Mouse (Mus musculus) limb, embryonic 12.5 days (tissue): ENCODE data around the gene Olfr1089. TPM values are rescaled to one million over a fixed set of nuclear protein-coding genes. Genes with fewer than 3 reads are reported as not detected.

Experiments
- ATAC-seq: fragments of 200-750 bp; cut with Nextera tagmentation; 2 replicates; pipeline ENCODE4 v1.8.0; 2017; ENCODE audit warnings: low read depth, moderate TSS enrichment; ENCODE audit not compliant: insufficient number of reproducible peaks, insufficient read depth, low FRiP score, low TSS enrichment
- H3K27ac ChIP-seq: fragments of 300-500 bp; sonication (generic); 2 replicates; pipeline ENCODE4 v1.5.1; 2016; ENCODE audit warnings: mild to moderate bottlenecking, moderate library complexity
- H3K27me3 ChIP-seq: fragments of 300-500 bp; sonication (generic); 2 replicates; pipeline ENCODE4 v1.6.1; 2016; ENCODE audit warnings: mild to moderate bottlenecking, moderate library complexity
- H3K36me3 ChIP-seq: fragments of 300-500 bp; sonication (generic); 2 replicates; pipeline ENCODE4 v1.6.1; 2016; ENCODE audit warnings: mild to moderate bottlenecking, moderate library complexity
- H3K4me1 ChIP-seq: fragments of 300-500 bp; sonication (generic); replicated peaks from 2 replicates; pipeline ENCODE4 v1.6.1; 2016
- H3K4me2 ChIP-seq: fragments of 300-500 bp; sonication (generic); 2 replicates; pipeline ENCODE4 v1.6.1; 2016; ENCODE audit warnings: mild to moderate bottlenecking, moderate library complexity
- H3K4me3 ChIP-seq: fragments of 300-500 bp; sonication (generic); replicated peaks from 2 replicates; pipeline ENCODE4 v1.5.1; 2016; ENCODE audit warnings: mild to moderate bottlenecking
- H3K9ac ChIP-seq: fragments of 300-500 bp; sonication (generic); replicated peaks from 2 replicates; pipeline ENCODE4 v1.6.1; 2016; ENCODE audit warnings: mild to moderate bottlenecking, moderate library complexity
- H3K9me3 ChIP-seq: fragments of 300-500 bp; sonication (generic); 2 replicates; pipeline ENCODE4 v1.6.1; 2016; ENCODE audit warnings: mild to moderate bottlenecking, moderate library complexity
- WGBS: fragments of 180-500 bp; shearing (Covaris S2); methylation state at CpG from one replicate; pipeline ENCODE4 v1.1.7; 2016; 5-methylcytosine and 5-hydroxymethylcytosine counted together
- polyA plus RNA-seq: library from polyadenylated mRNA; unstranded; fragments of >200 nt; fragmentation: Nextera tagmentation; extraction: Ambion mirVana; gene quantifications from 2 replicates; pipeline ENCODE4 v1.2.1, GENCODE M21; 2016

The Olfr1089 gene
- not detected in 2 replicates for polyA plus RNA-seq

DNA sequence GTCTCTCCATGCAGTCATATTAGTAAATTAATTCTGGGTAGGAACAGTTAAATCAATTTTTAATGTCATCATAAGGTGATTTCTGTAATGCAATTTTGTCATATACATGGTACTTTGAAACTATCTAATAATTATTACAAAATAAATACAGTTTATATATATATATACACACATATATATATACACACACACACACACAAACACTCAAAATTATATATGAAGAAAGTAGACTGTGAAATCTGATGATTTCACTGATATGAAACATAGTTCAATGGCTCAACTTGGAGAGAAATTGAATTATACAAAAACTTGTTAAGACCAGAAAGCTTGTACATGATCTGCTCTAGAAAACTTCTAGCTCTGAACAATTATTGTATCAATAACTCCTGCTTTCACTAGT is at the start of gene Olfr1089:
TSS of gene Olfr1089 (minus strand) at position 101 of the 400 bp plus-strand sequence.
- no peaks in the 10 kb centered on the region for H3K9me3 ChIP-seq
- no peak for ATAC-seq
- no peak within 1 kb of the TSS for H3K4me2 ChIP-seq
- no peak within 1 kb of the TSS for H3K9ac ChIP-seq
- H3K27me3 ChIP-seq, result no peaks in the 10 kb centered on the region
- no peak within 1 kb of the TSS for H3K27ac ChIP-seq
- no peaks in the 10 kb centered on the region for H3K36me3 ChIP-seq
- H3K4me1 ChIP-seq, result no peaks in the 10 kb centered on the region
- no peak within 1 kb of the TSS for H3K4me3 ChIP-seq

DNA sequence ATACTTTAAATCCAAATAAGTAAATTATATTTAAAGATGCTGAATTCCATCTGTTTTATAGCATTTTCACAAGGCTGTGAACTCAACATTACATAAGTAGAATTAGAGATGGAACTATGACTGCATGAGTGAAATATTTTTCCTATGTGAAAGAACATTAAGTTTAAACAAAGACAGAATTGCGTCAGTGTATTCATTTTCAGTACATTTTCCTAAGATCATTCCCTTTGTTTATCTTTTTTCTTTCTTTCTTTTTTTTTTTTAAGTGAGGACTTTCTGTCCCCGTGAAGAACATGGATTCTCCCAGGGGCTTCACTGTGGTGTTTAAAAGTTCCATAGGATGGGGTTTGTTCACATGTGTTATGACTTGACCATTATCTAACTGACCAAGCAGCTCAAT is 48.7 kb upstream of the Olfr1089 start, which contains the start of gene Olfr1093:
TSS of gene Olfr1093 (plus strand) at position 301 of the 400 bp plus-strand sequence.
- Histone ChIP-seq H3K9ac (no peak within 1 kb of the TSS), H3K27me3 (no peaks in the 10 kb centered on the region), H3K4me3 (no peak within 1 kb of the TSS), H3K4me2 (no peak within 1 kb of the TSS), H3K27ac (no peak within 1 kb of the TSS), H3K36me3 (no peaks in the 10 kb centered on the region), H3K9me3 (no peaks in the 10 kb centered on the region), H3K4me1 (no peaks in the 10 kb centered on the region)
- ATAC-seq, result no peak
- 79% methylated on average over 2 of the region's 2 CpGs for WGBS

DNA sequence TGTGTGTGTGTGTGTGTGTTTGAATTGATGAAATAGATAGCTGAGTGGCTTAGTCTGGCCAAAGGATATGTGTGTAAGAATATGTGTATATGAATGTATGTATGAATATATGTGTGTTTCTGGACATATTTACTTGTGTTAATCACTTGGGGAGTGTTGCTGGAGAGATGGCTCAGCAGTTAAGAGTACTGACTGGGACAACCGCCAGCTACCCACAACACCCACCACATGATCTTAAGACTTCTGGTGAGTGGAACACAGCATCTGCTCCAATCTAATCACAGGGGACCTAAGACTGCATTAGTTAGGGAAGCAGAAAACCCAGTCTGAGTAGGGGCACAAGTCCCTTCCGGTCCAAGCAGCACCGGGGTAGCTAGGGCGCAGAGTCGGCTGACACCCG is 27.5 kb upstream of the Olfr1089 start:
- H3K4me3 ChIP-seq, result no peak overlapping the region
- 95% methylated on average over 6 of the region's 6 CpGs for WGBS
- no peak overlapping the region for H3K27ac ChIP-seq
- H3K9ac ChIP-seq, result no peak overlapping the region
- H3K4me1 ChIP-seq, result no peaks in the 10 kb centered on the region
- no peak for ATAC-seq
- no peaks in the 10 kb centered on the region for H3K9me3 ChIP-seq
- no peaks in the 10 kb centered on the region for H3K27me3 ChIP-seq
- H3K36me3 ChIP-seq, result no peaks in the 10 kb centered on the region
- H3K4me2 ChIP-seq, result no peak overlapping the region

DNA sequence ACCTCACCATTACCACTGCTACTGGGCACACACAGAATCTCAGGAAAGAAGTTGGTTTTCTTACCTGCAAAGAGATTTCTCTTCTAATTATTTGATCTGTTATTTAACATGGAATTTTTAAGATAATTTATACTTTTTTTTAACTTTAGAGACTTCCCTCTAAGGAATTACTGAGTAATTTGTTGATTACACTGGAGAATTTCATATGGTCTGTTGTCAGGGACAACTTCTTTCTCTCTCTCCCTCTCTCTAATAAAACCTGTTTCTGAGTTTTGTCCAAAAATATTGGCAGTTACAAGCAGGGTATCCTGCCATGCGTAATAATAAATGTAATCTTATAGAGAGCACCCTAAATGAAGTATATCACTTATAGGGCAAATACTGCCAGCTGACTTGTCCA is 25.4 kb upstream of the Olfr1089 start, which contains the start of gene Olfr1090:
TSS of gene Olfr1090 (minus strand) at position 101 of the 400 bp plus-strand sequence.
- no peak within 1 kb of the TSS for H3K4me3 ChIP-seq
- H3K9me3 ChIP-seq, result no peaks in the 10 kb centered on the region
- no peak within 1 kb of the TSS for H3K27ac ChIP-seq
- no peaks in the 10 kb centered on the region for H3K4me1 ChIP-seq
- 94% methylated on average over 1 of the region's 1 CpGs for WGBS
- H3K4me2 ChIP-seq, result no peak within 1 kb of the TSS
- no peak for ATAC-seq
- no peaks in the 10 kb centered on the region for H3K36me3 ChIP-seq
- no peak within 1 kb of the TSS for H3K9ac ChIP-seq
- no peaks in the 10 kb centered on the region for H3K27me3 ChIP-seq

DNA sequence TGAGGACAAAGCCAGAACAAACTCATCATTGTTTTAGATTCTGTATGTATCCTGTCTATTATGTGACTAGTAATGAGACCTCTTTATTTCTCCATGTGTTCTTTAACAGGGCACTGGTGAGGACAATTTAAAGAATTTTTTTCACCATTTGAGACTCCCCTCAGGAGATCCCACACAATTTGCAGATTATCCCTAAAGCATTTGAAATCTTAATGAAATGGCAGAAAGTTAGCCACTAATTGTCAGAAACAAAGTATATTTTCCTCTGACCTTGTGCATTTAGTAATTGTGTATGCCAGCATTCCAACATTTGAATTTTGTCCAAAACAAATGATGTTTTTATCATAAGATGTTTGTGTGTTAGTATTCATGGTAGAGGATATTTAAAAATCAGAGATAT is 35.2 kb downstream of the Olfr1089 start, which contains the start of gene Olfr1087:
TSS of gene Olfr1087 (minus strand) at position 101 of the 400 bp plus-strand sequence.
- no peak for ATAC-seq
- Histone ChIP-seq H3K4me2 (no peak within 1 kb of the TSS), H3K9me3 (no peaks in the 10 kb centered on the region), H3K4me1 (no peaks in the 10 kb centered on the region), H3K9ac (no peak within 1 kb of the TSS), H3K27me3 (no peaks in the 10 kb centered on the region), H3K36me3 (no peaks in the 10 kb centered on the region), H3K27ac (no peak within 1 kb of the TSS), H3K4me3 (no peak within 1 kb of the TSS)

Other genes starting within 250 kb of the Olfr1089 start
- gene Olfr228, start 246.3 kb downstream of the Olfr1089 start, polyA plus RNA-seq, result not detected in 2 replicates
- not detected in 2 replicates for gene Olfr1076, start 225.2 kb downstream of the Olfr1089 start, polyA plus RNA-seq
- gene Olfr1079, start 191.2 kb downstream of the Olfr1089 start, polyA plus RNA-seq, result not detected in 2 replicates
- gene Olfr1080, start 175.5 kb downstream of the Olfr1089 start, polyA plus RNA-seq, result not detected in 2 replicates
- gene Olfr1082, start 134.7 kb downstream of the Olfr1089 start, polyA plus RNA-seq, result not detected in 2 replicates
- not detected in 2 replicates for gene Olfr1084, start 94.0 kb downstream of the Olfr1089 start, polyA plus RNA-seq
- gene Olfr1085, start 71.7 kb downstream of the Olfr1089 start, polyA plus RNA-seq, result not detected in 2 replicates
- gene Olfr1086, start 53.6 kb downstream of the Olfr1089 start, polyA plus RNA-seq, result not detected in 2 replicates
- not detected in 2 replicates for gene Olfr1087, start 35.3 kb downstream of the Olfr1089 start, polyA plus RNA-seq
- gene Olfr1090, start 25.3 kb upstream of the Olfr1089 start, polyA plus RNA-seq, result not detected in 2 replicates
- not detected in 2 replicates for gene Olfr1093, start 48.8 kb upstream of the Olfr1089 start, polyA plus RNA-seq
- not detected in 2 replicates for gene Olfr141, start 76.3 kb upstream of the Olfr1089 start, polyA plus RNA-seq
- gene Olfr1094, start 91.0 kb upstream of the Olfr1089 start, polyA plus RNA-seq, result not detected in 2 replicates
- not detected in 2 replicates for gene Olfr1095, start 118.0 kb upstream of the Olfr1089 start, polyA plus RNA-seq
- gene Gm13723, start 141.1 kb upstream of the Olfr1089 start, polyA plus RNA-seq, result not detected in 2 replicates
- not detected in 2 replicates for gene Olfr1097, start 158.5 kb upstream of the Olfr1089 start, polyA plus RNA-seq
- not detected in 2 replicates for gene Olfr1098, start 190.8 kb upstream of the Olfr1089 start, polyA plus RNA-seq
- not detected in 2 replicates for gene Olfr1099, start 227.0 kb upstream of the Olfr1089 start, polyA plus RNA-seq
- not detected in 2 replicates for gene Olfr1100, start 246.3 kb upstream of the Olfr1089 start, polyA plus RNA-seq